Mouse (Mus musculus): ENCODE data around the gene Mettl7b.

The Mettl7b gene

GRCm38 (mm10) chr10:128947496-128947895 is 13.3 kb downstream of the Mettl7b start:
- in situ Hi-C loops (cut with MboI, MseI), result no loop called here

GRCm38 (mm10) chr10:128945675-128946074 is 15.1 kb downstream of the Mettl7b start:
- in situ Hi-C loops (cut with MboI, MseI), result no loop called here

- in situ Hi-C loops (cut with MboI, MseI), result no loop called here
Observed at GRCm38 (mm10) chr10:128940475-128941061, 20.2 kb downstream of the Mettl7b start.

GRCm38 (mm10) chr10:128938974-128939373 is 21.8 kb downstream of the Mettl7b start:
- in situ Hi-C loops (cut with MboI, MseI), result no loop called here

- in situ Hi-C loops (cut with MboI, MseI), result no loop called here
Observed at GRCm38 (mm10) chr10:128938457-128938856, 22.3 kb downstream of the Mettl7b start.

- in situ Hi-C loops (cut with MboI, MseI), result no loop called here
Observed at GRCm38 (mm10) chr10:128937756-128938390, 22.9 kb downstream of the Mettl7b start.

GRCm38 (mm10) chr10:128935826-128936440 is 24.9 kb downstream of the Mettl7b start:
- in situ Hi-C loops (cut with MboI, MseI), result no loop called here

- in situ Hi-C loops (cut with MboI, MseI), result no loop called here
Observed at GRCm38 (mm10) chr10:128934997-128935787, 25.6 kb downstream of the Mettl7b start.

- in situ Hi-C loops (cut with MboI, MseI), result no loop called here
Observed at GRCm38 (mm10) chr10:128933976-128934721, 26.6 kb downstream of the Mettl7b start.

GRCm38 (mm10) chr10:128933574-128933973 is 27.2 kb downstream of the Mettl7b start, which contains the start of gene Itga7:
Gene Itga7 (plus strand): TSS chr10:128933818.
- in situ Hi-C loops (cut with MboI, MseI), result no loop called here

- in situ Hi-C loops (cut with MboI, MseI), result no loop called here
Observed at GRCm38 (mm10) chr10:128931441-128931840, 29.3 kb downstream of the Mettl7b start.

- in situ Hi-C loops (cut with MboI, MseI), result no loop called here
Observed at GRCm38 (mm10) chr10:128929638-128930378, 31.0 kb downstream of the Mettl7b start.

- in situ Hi-C loops (cut with MboI, MseI), result no loop called here
Observed at GRCm38 (mm10) chr10:128928356-128928755, 32.4 kb downstream of the Mettl7b start.

GRCm38 (mm10) chr10:128923935-128924334 is 36.9 kb downstream of the Mettl7b start, which contains the start of gene Bloc1s1:
Gene Bloc1s1 (minus strand): TSS chr10:128924035.
- in situ Hi-C loops (cut with MboI, MseI), result no loop called here

- in situ Hi-C loops (cut with MboI, MseI), result no loop called here
Observed at GRCm38 (mm10) chr10:128923013-128923691, 37.6 kb downstream of the Mettl7b start.

GRCm38 (mm10) chr10:128922822-128923012 is 38.1 kb downstream of the Mettl7b start, which contains the start of gene Rdh5:
Gene Rdh5 (minus strand): TSS chr10:128922888.
- in situ Hi-C loops (cut with MboI, MseI), result no loop called here

GRCm38 (mm10) chr10:128921883-128922821 is 38.6 kb downstream of the Mettl7b start:
- in situ Hi-C loops (cut with MboI, MseI), result no loop called here

GRCm38 (mm10) chr10:128921251-128921650 is 39.5 kb downstream of the Mettl7b start:
- in situ Hi-C loops (cut with MboI, MseI), result no loop called here

GRCm38 (mm10) chr10:128920736-128921161 is 40.0 kb downstream of the Mettl7b start:
- in situ Hi-C loops (cut with MboI, MseI), result no loop called here
